Mouse (Mus musculus): ENCODE results near the gene Rad50. TPM values are rescaled to one million over a fixed set of nuclear protein-coding genes. Genes with fewer than 3 reads are reported as not detected.

Rad50 gene
- polyA plus RNA-seq, 1 experiment from 2014 or later: 15.6 TPM

DNA sequence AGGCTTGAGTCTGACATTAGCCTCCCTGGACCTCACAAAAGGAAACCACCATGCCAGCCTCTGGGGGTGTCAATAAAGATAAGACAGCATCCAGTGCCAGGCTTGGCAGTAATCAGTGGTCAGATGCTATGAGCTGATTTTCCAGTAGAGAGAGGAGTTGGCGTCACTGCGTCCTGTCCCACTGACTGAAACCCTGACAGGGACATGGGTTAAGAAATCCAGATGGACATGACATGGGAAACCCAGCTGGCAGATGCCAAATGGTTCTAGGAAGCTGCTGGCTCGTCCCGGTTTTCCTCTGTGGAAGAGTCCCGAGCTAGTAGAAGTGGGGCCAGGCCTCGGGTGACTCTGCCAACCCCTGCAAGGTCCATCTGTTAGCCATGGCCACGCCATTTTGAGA, 73.5 kb downstream of the Rad50 start:
- Histone ChIP-seq H3K36me3 (ENCODE audit: control insufficient read depth, insufficient read depth) (no peaks in the 10 kb centered on the region), H3K4me3 (ENCODE audit: low read depth, low read length) (no peak overlapping the region), H3K9me3 (ENCODE audit: control insufficient read depth) (no peaks in the 10 kb centered on the region), H3K4me2 (replicated peaks; ENCODE audit: low read depth) (no peak overlapping the region), H3K27ac (ENCODE audit: low read depth, low read length) (no peak overlapping the region), H3K4me1 (replicated peaks; ENCODE audit: control insufficient read depth, insufficient read depth, low read length) (no peaks in the 10 kb centered on the region), H3K9ac (ENCODE audit: low read depth, low read length) (no peak overlapping the region), H3K27me3 (replicated peaks; ENCODE audit: control insufficient read depth, insufficient read depth, low read length) (peaks cover 13% of the 10 kb centered on the region; the same call in 1 of the 2 replicates)
- no peak for TF ChIP-seq CTCF (IDR thresholded peaks at IDR 0.05; ENCODE audit: low read depth)
- no peak for ATAC-seq
- WGBS: 85% methylated on average over 7 of the region's 7 CpGs

DNA sequence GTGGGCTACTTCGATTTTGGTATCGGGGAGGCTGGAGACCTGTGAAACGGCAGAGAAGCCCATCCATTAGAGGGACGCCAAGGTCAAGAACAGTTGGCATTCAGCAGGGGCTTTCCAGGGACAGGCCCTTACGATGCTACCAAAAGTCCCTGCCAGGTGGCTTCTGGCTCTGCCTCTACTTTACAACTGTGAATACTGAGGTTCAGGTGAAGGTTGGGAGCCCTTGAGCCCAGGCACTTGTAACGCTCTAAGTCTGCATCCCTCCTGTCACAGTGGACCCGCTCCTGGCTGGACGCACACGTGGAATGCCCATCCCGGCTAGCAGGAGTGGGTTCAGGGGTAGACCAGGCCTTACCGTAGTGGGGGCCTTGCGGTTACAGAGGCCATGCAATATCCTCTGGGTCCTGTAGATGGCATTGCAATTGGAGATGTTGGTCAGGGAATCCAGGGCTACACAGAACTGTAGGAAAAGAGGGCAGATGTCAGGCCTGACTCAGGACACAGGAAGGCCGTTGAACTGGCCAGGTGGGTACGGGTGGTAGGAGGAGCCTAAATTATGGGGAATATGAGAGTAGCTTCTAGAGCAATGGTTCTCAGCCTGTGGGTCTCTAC, 74.9 kb downstream of the Rad50 start:
- Histone ChIP-seq H3K27me3 (replicated peaks; ENCODE audit: control insufficient read depth, insufficient read depth, low read length) (peaks cover 13% of the 10 kb centered on the region; the same call in 1 of the 2 replicates), H3K9me3 (ENCODE audit: control insufficient read depth) (no peaks in the 10 kb centered on the region), H3K27ac (ENCODE audit: low read depth, low read length) (no peak overlapping the region), H3K4me1 (replicated peaks; ENCODE audit: control insufficient read depth, insufficient read depth, low read length) (no peaks in the 10 kb centered on the region), H3K4me2 (replicated peaks; ENCODE audit: low read depth) (no peak overlapping the region), H3K9ac (ENCODE audit: low read depth, low read length) (no peak overlapping the region), H3K4me3 (ENCODE audit: low read depth, low read length) (no peak overlapping the region), H3K36me3 (ENCODE audit: control insufficient read depth, insufficient read depth) (no peaks in the 10 kb centered on the region; the same call in 1 of the 2 replicates)
- TF ChIP-seq CTCF (IDR thresholded peaks at IDR 0.05; ENCODE audit: low read depth): peak; percentile 57
- WGBS: 78% methylated on average over 14 of the region's 14 CpGs
- ATAC-seq: no peak

DNA sequence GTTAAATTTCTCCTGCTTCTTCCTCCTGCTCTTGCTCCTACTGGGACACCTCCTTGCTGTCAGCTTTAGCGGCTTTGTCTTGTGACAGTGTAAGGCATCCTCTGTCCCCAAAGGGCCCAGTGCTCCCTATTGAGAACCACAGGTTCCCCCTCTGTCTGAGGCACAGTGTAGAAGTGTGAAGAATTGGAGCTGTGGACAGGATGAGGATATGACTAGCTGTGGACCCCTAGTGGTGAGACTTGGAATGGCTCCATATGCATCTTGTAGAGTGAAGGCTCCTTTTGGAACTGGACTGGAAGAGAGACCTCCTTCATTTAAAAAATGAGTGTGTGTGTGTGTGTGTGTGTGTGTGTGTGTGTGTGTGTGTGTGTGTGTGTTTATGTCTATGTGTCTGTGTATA, 79.3 kb downstream of the Rad50 start:
- H3K4me1 ChIP-seq (replicated peaks; ENCODE audit: control insufficient read depth, insufficient read depth, low read length): no peaks in the 10 kb centered on the region
- WGBS: 10% methylated on average over 1 of the region's 1 CpGs
- no peaks in the 10 kb centered on the region for H3K27me3 ChIP-seq (replicated peaks; ENCODE audit: control insufficient read depth, insufficient read depth, low read length)
- TF ChIP-seq CTCF (IDR thresholded peaks at IDR 0.05; ENCODE audit: low read depth): peak; percentile 92
- no peak overlapping the region for H3K4me3 ChIP-seq (ENCODE audit: low read depth, low read length)
- H3K9me3 ChIP-seq (ENCODE audit: control insufficient read depth): no peaks in the 10 kb centered on the region
- no peaks in the 10 kb centered on the region; the same call in 1 of the 2 replicates for H3K36me3 ChIP-seq (ENCODE audit: control insufficient read depth, insufficient read depth)
- peak; percentile 57; the same call in 1 of the 2 replicates for ATAC-seq
- no peak overlapping the region for H3K9ac ChIP-seq (ENCODE audit: low read depth, low read length)
- H3K27ac ChIP-seq (ENCODE audit: low read depth, low read length): no peak overlapping the region
- H3K4me2 ChIP-seq (replicated peaks; ENCODE audit: low read depth): no peak overlapping the region

DNA sequence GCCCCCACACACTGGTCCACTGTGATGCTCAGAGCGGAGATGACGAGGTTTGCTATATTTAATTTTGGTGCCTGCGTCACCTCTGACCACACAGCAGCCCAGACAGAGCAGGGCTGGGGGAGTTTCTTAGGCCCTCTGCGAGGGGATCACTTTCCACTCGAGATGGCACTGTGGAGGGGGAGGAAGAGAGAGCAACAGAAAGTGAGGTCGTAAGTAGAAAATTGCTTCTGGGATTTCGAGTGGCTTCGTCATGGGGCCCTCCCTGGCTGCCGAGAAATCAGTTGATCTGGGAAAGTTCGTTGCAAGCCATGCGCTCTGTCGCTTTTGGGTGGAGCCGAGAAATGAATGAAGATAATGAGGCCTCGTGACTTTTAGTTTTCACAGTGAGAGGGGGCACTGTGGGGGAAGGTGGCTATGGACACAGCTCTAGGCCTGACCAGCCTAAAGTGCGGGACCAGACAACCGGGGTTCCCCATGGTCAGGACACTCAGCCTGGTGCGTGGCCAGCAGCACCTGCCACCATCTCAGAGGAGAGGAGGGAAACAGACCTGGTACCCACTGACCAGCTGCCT, 80.2 kb downstream of the Rad50 start:
- Histone ChIP-seq H3K9me3 (ENCODE audit: control insufficient read depth) (no peaks in the 10 kb centered on the region), H3K36me3 (ENCODE audit: control insufficient read depth, insufficient read depth) (no peaks in the 10 kb centered on the region; the same call in 1 of the 2 replicates), H3K27me3 (replicated peaks; ENCODE audit: control insufficient read depth, insufficient read depth, low read length) (no peaks in the 10 kb centered on the region), H3K27ac (ENCODE audit: low read depth, low read length) (no peak overlapping the region), H3K9ac (ENCODE audit: low read depth, low read length) (no peak overlapping the region), H3K4me2 (replicated peaks; ENCODE audit: low read depth) (no peak overlapping the region), H3K4me1 (replicated peaks; ENCODE audit: control insufficient read depth, insufficient read depth, low read length) (no peaks in the 10 kb centered on the region), H3K4me3 (ENCODE audit: low read depth, low read length) (no peak overlapping the region)
- TF ChIP-seq CTCF (IDR thresholded peaks at IDR 0.05; ENCODE audit: low read depth): no peak
- WGBS: 64% methylated on average over 17 of the region's 17 CpGs
- no peak for ATAC-seq

DNA sequence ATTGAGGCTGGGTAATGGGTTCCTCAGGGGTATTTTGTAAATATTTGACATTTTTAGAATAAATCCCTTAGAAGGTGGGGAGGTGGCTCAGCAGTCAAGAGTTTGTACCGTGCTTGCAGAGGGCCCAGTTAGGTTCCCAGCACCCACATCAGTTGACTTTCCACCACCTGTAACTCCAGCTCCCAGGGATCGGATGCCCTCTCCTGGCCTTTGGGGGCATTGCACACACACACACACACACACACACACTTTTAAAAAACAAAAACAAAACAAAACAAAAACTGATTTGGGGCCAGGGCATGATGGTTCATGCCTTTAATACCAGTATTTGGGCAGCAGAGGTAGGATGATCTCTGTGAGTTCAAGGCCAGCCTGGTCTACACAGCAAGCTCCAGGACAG, 83.0 kb downstream of the Rad50 start:
- no peak overlapping the region for H3K27ac ChIP-seq (ENCODE audit: low read depth, low read length)
- H3K36me3 ChIP-seq (ENCODE audit: control insufficient read depth, insufficient read depth): no peaks in the 10 kb centered on the region; the same call in 1 of the 2 replicates
- WGBS: 96% methylated on average over 2 of the region's 2 CpGs
- no peak overlapping the region for H3K9ac ChIP-seq (ENCODE audit: low read depth, low read length)
- H3K4me2 ChIP-seq (replicated peaks; ENCODE audit: low read depth): no peak overlapping the region
- no peak overlapping the region for H3K4me3 ChIP-seq (ENCODE audit: low read depth, low read length)
- no peaks in the 10 kb centered on the region for H3K4me1 ChIP-seq (replicated peaks; ENCODE audit: control insufficient read depth, insufficient read depth, low read length)
- no peak for ATAC-seq
- no peaks in the 10 kb centered on the region for H3K9me3 ChIP-seq (ENCODE audit: control insufficient read depth)
- H3K27me3 ChIP-seq (replicated peaks; ENCODE audit: control insufficient read depth, insufficient read depth, low read length): no peaks in the 10 kb centered on the region
- TF ChIP-seq CTCF (IDR thresholded peaks at IDR 0.05; ENCODE audit: low read depth): 0 out of 2 replicates have a peak, but pooled peaks have one; percentile 18

DNA sequence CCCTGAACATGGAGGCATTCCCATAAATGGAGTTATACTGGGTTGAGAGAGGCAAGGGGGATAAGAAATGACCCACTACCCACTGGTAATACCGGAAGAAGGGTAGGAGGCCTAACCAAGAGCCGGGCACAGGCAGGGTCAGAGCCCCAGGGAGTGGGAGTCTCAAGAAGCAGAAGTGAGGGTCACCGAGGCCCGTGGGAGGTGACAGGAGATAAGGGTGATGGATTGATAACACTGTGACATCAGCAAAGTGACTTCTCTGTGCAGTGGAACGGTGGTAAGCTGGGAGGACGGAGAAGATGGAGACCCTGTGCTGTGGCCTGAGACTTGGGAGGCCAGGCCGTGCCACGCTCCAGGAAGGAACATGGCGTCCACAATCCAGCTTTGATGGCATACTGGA, 83.5 kb downstream of the Rad50 start:
- Histone ChIP-seq H3K4me2 (replicated peaks; ENCODE audit: low read depth) (no peak overlapping the region), H3K27ac (ENCODE audit: low read depth, low read length) (no peak overlapping the region), H3K9me3 (ENCODE audit: control insufficient read depth) (no peaks in the 10 kb centered on the region), H3K9ac (ENCODE audit: low read depth, low read length) (no peak overlapping the region), H3K4me3 (ENCODE audit: low read depth, low read length) (no peak overlapping the region), H3K27me3 (replicated peaks; ENCODE audit: control insufficient read depth, insufficient read depth, low read length) (no peaks in the 10 kb centered on the region), H3K4me1 (replicated peaks; ENCODE audit: control insufficient read depth, insufficient read depth, low read length) (no peaks in the 10 kb centered on the region), H3K36me3 (ENCODE audit: control insufficient read depth, insufficient read depth) (no peaks in the 10 kb centered on the region; the same call in 1 of the 2 replicates)
- TF ChIP-seq CTCF (IDR thresholded peaks at IDR 0.05; ENCODE audit: low read depth): no peak
- no peak for ATAC-seq
- 80% methylated on average over 9 of the region's 9 CpGs for WGBS

Measured in intestine, postnatal 0 days (tissue).